Mouse (Mus musculus) G1E (cell line): ENCODE measurements at regions not wholly inside any gene's neighbourhood (a gene's known extent, or its start where the extent isn't known, plus 50 kb on each side); places are given as distances from the start of the nearest gene placed in this dataset.

Experiments used
- CTCF ChIP-seq: IDR thresholded peaks from 2 replicates; pipeline ENCODE4 v1.5.1; 2012; ENCODE audit warnings: low read depth, low read length, inconsistent platforms, mixed read lengths
- GATA1 ChIP-seq: IDR thresholded peaks from 2 replicates; pipeline ENCODE4 v1.6.1; 2012; ENCODE audit warnings: borderline replicate concordance, low read length, inconsistent platforms, mixed read lengths

DNA sequence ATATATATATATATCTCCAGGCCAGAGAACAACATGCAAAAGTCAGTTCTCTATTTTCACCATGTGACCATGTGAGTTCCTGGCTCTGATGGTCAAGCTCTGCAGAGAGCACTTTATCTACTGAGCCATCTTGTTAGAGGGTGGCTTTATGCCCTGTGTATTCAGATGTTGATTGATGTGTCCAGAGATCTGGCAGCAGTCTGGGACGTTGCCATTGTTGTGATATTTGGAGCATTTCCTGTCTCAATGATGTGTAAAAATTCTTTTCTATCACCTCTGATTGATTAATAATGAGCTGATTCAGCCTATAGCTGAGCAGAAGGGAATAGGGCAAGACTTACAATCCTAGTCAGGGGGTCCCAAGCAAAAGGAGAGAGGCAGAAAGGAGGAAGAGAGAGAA, 91.7 kb upstream of the Tmem260 start:
- TF ChIP-seq CTCF, result no peak
- TF ChIP-seq GATA1, result no peak
